Mouse (Mus musculus) G1E (cell line): ENCODE data around the gene Dpagt1. TPM values are rescaled to one million over a fixed set of nuclear protein-coding genes. Genes with fewer than 3 reads are reported as not detected.
"Not testable (repeated sequence)": the region's sequence is repeated elsewhere in the genome, so short reads cannot be mapped to it uniquely, and the experiment has no call there.

Source experiments
- ATAC-seq: 2 replicates; pipeline ENCODE4 v1.8.0; 2016; ENCODE audit warnings: mild to moderate bottlenecking; ENCODE audit not compliant: insufficient number of reproducible peaks, poor library complexity, low FRiP score, severe bottlenecking; ENCODE audit errors: extremely low read depth
- DNase-seq: peaks from one replicate; pipeline ENCODE4 v3.0.0; 2012; ENCODE audit warnings: low spot score
- H3K27me3 ChIP-seq: 2 replicates; pipeline ENCODE4 v1.6.1; 2012; ENCODE audit warnings: mild to moderate bottlenecking, low read length, inconsistent platforms; ENCODE audit not compliant: insufficient read depth
- H3K36me3 ChIP-seq: replicated peaks from 2 replicates; pipeline ENCODE3; 2012; ENCODE audit warnings: mild to moderate bottlenecking, inconsistent platforms
- H3K4me1 ChIP-seq: 2 replicates; pipeline ENCODE4 v1.6.1; 2012; ENCODE audit warnings: low read depth, low read length, inconsistent platforms, mixed read lengths; ENCODE audit not compliant: insufficient read depth
- H3K4me3 ChIP-seq: 2 replicates; pipeline ENCODE4 v1.5.1; 2012; ENCODE audit warnings: low read depth, mild to moderate bottlenecking, inconsistent platforms, low read length, moderate library complexity, mixed read lengths
- H3K9me3 ChIP-seq: replicated peaks from 2 replicates; pipeline ENCODE4 v1.6.1; 2012; ENCODE audit warnings: inconsistent platforms
- CTCF ChIP-seq: IDR thresholded peaks from 2 replicates; pipeline ENCODE4 v1.5.1; 2012; ENCODE audit warnings: low read depth, low read length, inconsistent platforms, mixed read lengths
- GATA1 ChIP-seq: IDR thresholded peaks from 2 replicates; pipeline ENCODE4 v1.6.1; 2012; ENCODE audit warnings: borderline replicate concordance, low read length, inconsistent platforms, mixed read lengths
- GATA2 ChIP-seq: IDR thresholded peaks from 2 replicates; pipeline ENCODE4 v1.6.1; 2012; ENCODE audit warnings: low read depth, low read length, inconsistent platforms, borderline replicate concordance
- POLR2AphosphoS5 ChIP-seq: IDR thresholded peaks from 2 replicates; pipeline ENCODE4 v1.6.1; 2012; ENCODE audit warnings: low read depth, low read length, inconsistent platforms; ENCODE audit not compliant: insufficient replicate concordance
- TAL1 ChIP-seq: conservative IDR thresholded peaks from 2 replicates; pipeline ENCODE4 v1.6.1; 2012; ENCODE audit warnings: low read depth, low read length, inconsistent platforms, mixed read lengths
- polyA plus RNA-seq: library from polyadenylated mRNA; stranded (reverse); fragments of >175 nt; gene quantifications from 2 replicates; pipeline ENCODE4 v1.2.3, GENCODE M21; 2012
- total RNA-seq, 2 experiments: library from RNA; stranded (forward) in 1 of 2; stranded (reverse) in 1 of 2; fragments of 200-1000 nt in 1 of 2; fragments of >200 nt in 1 of 2; fragmentation: Nextera tagmentation in 1 of 2; gene quantifications; 2 replicates each; pipeline ENCODE4 v1.2.3; 2014 to 2017

Gene Dpagt1
- total and polyA plus RNA-seq, 3 experiments: 6.5 to 33.6 (median 12.3) TPM

- peaks cover 54% of the 10 kb centered on the region for H3K36me3 ChIP-seq
- no peak overlapping the region for H3K4me3 ChIP-seq
- H3K4me1 ChIP-seq: peaks cover 43% of the 10 kb centered on the region
- ATAC-seq (no peak), DNase-seq (no peak)
- TF ChIP-seq POLR2AphosphoS5 (no peak), CTCF (no peak)
- H3K27me3 ChIP-seq: no peaks in the 10 kb centered on the region
- no peaks in the 10 kb centered on the region for H3K9me3 ChIP-seq
These were observed 8.4 kb upstream of the Dpagt1 start for GRCm38 (mm10) chr9:44317452-44317851.

- DNase-seq (no peak), ATAC-seq (no peak)
- TF ChIP-seq GATA1: no peak
- TF ChIP-seq TAL1: no peak
- H3K4me3 ChIP-seq: peak overlapping the region; percentile 89; the same call in 1 of the 2 replicates
- H3K9me3 ChIP-seq: no peaks in the 10 kb centered on the region
- peaks cover 43% of the 10 kb centered on the region for H3K4me1 ChIP-seq
- H3K27me3 ChIP-seq: no peaks in the 10 kb centered on the region
- peaks cover 46% of the 10 kb centered on the region for H3K36me3 ChIP-seq
These were observed 7.6 kb upstream of the Dpagt1 start for GRCm38 (mm10) chr9:44318076-44318825.

GRCm38 (mm10) chr9:44318826-44319095 is 7.1 kb upstream of the Dpagt1 start:
- Histone ChIP-seq H3K4me1 (peaks cover 43% of the 10 kb centered on the region), H3K36me3 (peaks cover 41% of the 10 kb centered on the region), H3K27me3 (no peaks in the 10 kb centered on the region), H3K4me3 (peak overlapping the region; percentile 89; the same call in 1 of the 2 replicates), H3K9me3 (no peaks in the 10 kb centered on the region)
- DNase-seq (no peak), ATAC-seq (no peak)
- no peak for TF ChIP-seq CTCF
- no peak for TF ChIP-seq TAL1

GRCm38 (mm10) chr9:44319105-44319886 is 6.5 kb upstream of the Dpagt1 start:
- TF ChIP-seq TAL1: no peak
- Histone ChIP-seq H3K4me1 (peaks cover 45% of the 10 kb centered on the region), H3K36me3 (peaks cover 35% of the 10 kb centered on the region), H3K9me3 (no peaks in the 10 kb centered on the region), H3K27me3 (no peaks in the 10 kb centered on the region), H3K4me3 (peak overlapping the region; percentile 89)
- peak; percentile 51 for DNase-seq
- no peak for ATAC-seq

GRCm38 (mm10) chr9:44319887-44320798 is 5.7 kb upstream of the Dpagt1 start, which contains the start of gene C2cd2l:
C2cd2l (minus strand) TSS chr9:44320285.
- ATAC-seq (peak; percentile 93), DNase-seq (peak; percentile 87)
- TF ChIP-seq TAL1 (no peak), POLR2AphosphoS5 (no peak), CTCF (no peak), GATA2 (no peak), GATA1 (no peak)
- Histone ChIP-seq H3K4me1 (peaks cover 45% of the 10 kb centered on the region), H3K4me3 (peak within 1 kb of the TSS; percentile 89), H3K27me3 (no peaks in the 10 kb centered on the region), H3K9me3 (no peaks in the 10 kb centered on the region), H3K36me3 (peaks cover 27% of the 10 kb centered on the region)

GRCm38 (mm10) chr9:44320799-44321133 is 5.1 kb upstream of the Dpagt1 start:
- no peak for TF ChIP-seq TAL1
- TF ChIP-seq POLR2AphosphoS5: no peak
- TF ChIP-seq GATA2: no peak
- no peak for TF ChIP-seq CTCF
- TF ChIP-seq GATA1: no peak
- H3K9me3 ChIP-seq: no peaks in the 10 kb centered on the region
- no peaks in the 10 kb centered on the region for H3K27me3 ChIP-seq
- DNase-seq (no peak), ATAC-seq (no peak)
- peaks cover 48% of the 10 kb centered on the region for H3K4me1 ChIP-seq
- peaks cover 21% of the 10 kb centered on the region for H3K36me3 ChIP-seq
- H3K4me3 ChIP-seq: peak overlapping the region; percentile 89; the same call in 1 of the 2 replicates

GRCm38 (mm10) chr9:44323656-44324055 is 2.2 kb upstream of the Dpagt1 start:
- H3K9me3 ChIP-seq, DNase-seq, H3K27me3 ChIP-seq, H3K36me3 ChIP-seq, H3K4me3 ChIP-seq, ATAC-seq: not testable (repeated sequence)
- peaks cover 50% of the 10 kb centered on the region for H3K4me1 ChIP-seq
